Mouse (Mus musculus): Measurements from ENCODE around the gene Fem1b.

DNA sequence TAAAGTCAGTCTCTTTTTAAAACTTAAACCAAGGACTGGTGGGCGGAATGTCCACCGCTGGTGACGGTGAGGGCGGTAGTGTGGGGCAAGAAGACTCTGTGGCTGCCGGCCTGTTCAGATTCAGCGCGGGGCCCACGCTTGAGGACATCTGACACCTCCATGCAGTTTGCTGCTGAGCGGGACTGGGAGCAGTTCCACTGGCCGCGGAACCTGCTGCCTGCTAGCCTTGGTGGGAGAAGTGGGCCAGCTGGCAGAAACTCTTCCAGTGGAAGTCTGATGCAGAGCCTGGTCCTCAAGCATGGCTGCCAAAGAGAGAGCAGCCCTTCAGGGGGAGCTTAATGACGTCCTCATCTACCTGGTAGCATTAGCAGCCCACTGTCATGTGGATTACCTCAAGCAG lies 21.9 kb downstream of the Fem1b start:
- no peak for TF ChIP-seq GATA1 (IDR thresholded peaks at IDR 0.05; ENCODE audit: borderline replicate concordance, low read length)
- TF ChIP-seq FLI1 (IDR thresholded peaks at IDR 0.05; ENCODE audit: low read length), result no peak

All from megakaryocyte, embryonic 14.5 days (primary cell).